Mouse (Mus musculus) kidney, embryonic 14.5 days (tissue): ENCODE data around the gene Lat2. TPM values are rescaled to one million over a fixed set of nuclear protein-coding genes. Genes with fewer than 3 reads are reported as not detected.
A peak's percentile ranks its signal among the peaks of the same experiment; 100 is the strongest.

Source experiments
- ATAC-seq: fragments of 200-750 bp; cut with Nextera tagmentation; 2 replicates; pipeline ENCODE4 v1.8.0; 2017; ENCODE audit warnings: moderate number of reproducible peaks, mild to moderate bottlenecking, moderate TSS enrichment, moderate library complexity; ENCODE audit not compliant: low FRiP score, low TSS enrichment
- H3K27ac ChIP-seq: fragments of 300-500 bp; sonication (generic); 2 replicates; pipeline ENCODE4 v1.5.1; 2014; ENCODE audit warnings: low read depth, mild to moderate bottlenecking, low read length, moderate library complexity, mixed read lengths
- H3K27me3 ChIP-seq: fragments of 300-500 bp; sonication (generic); 2 replicates; pipeline ENCODE4 v1.6.1; 2014; ENCODE audit warnings: mild to moderate bottlenecking, low read length; ENCODE audit not compliant: control insufficient read depth, insufficient read depth
- H3K36me3 ChIP-seq: fragments of 300-500 bp; sonication (generic); 2 replicates; pipeline ENCODE4 v1.6.1; 2014; ENCODE audit warnings: low read length, mixed read lengths; ENCODE audit not compliant: control insufficient read depth, insufficient read depth
- H3K4me1 ChIP-seq: fragments of 300-500 bp; sonication (generic); 2 replicates; pipeline ENCODE4 v1.6.1; 2014; ENCODE audit warnings: low read length, mixed read lengths; ENCODE audit not compliant: control insufficient read depth, insufficient read depth
- H3K4me2 ChIP-seq: fragments of 300-500 bp; sonication (generic); replicated peaks from 2 replicates; pipeline ENCODE4 v1.6.1; 2014; ENCODE audit warnings: low read depth, mild to moderate bottlenecking, low read length
- H3K4me3 ChIP-seq: fragments of 300-500 bp; sonication (generic); 2 replicates; pipeline ENCODE4 v1.5.1; 2014; ENCODE audit warnings: mild to moderate bottlenecking, low read length
- H3K9ac ChIP-seq: fragments of 300-500 bp; sonication (generic); 2 replicates; pipeline ENCODE4 v1.6.1; 2014; ENCODE audit warnings: low read depth, mild to moderate bottlenecking, low read length, moderate library complexity
- H3K9me3 ChIP-seq: fragments of 300-500 bp; sonication (generic); 2 replicates; pipeline ENCODE4 v1.6.1; 2016; ENCODE audit warnings: low read length; ENCODE audit not compliant: control insufficient read depth
- WGBS: fragments of 180-500 bp; shearing (Covaris S2); extraction: QIAGEN DNeasy Blood & Tissue Kit; methylation state at CpG from one replicate; pipeline ENCODE4 v1.1.7; 2014; 5-methylcytosine and 5-hydroxymethylcytosine counted together
- polyA plus RNA-seq: library from polyadenylated mRNA; unstranded; fragments of >200 nt; fragmentation: Nextera tagmentation; extraction: Ambion mirVana; gene quantifications from 2 replicates; pipeline ENCODE4 v1.2.1, GENCODE M21; 2014

The Lat2 gene
- polyA plus RNA-seq, 1 experiment from 2014 or later: 2.2 TPM

DNA sequence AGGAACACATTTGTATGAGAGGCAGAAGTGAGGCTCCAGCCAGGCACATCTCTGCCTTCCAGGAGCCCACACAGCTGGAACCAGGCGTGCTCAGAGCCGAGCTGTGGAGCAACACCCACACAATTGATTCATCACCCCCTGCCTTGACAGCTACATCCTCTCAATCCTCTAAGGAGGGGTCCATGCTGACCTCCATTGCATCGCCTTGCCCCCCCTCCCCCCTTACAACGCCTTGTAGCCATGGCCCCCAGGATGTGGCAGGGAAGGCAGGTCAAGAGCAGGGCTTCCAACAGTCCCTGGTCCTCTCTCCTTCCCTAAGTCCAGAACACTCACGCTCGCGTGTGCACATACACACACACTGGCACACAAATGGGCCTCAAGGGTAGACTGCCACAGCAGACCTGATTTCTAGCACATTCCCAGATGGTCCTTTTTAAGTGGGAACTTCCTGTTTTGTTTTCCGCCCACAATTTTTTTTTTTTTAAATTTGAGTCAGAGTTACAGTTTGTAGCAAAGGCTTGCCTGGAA is 45.8 kb downstream of the Lat2 start:
- Histone ChIP-seq H3K4me3 (no peak overlapping the region), H3K27me3 (no peaks in the 10 kb centered on the region), H3K9ac (no peak overlapping the region; the same call in 1 of the 2 replicates), H3K4me1 (peaks cover 20% of the 10 kb centered on the region), H3K9me3 (no peaks in the 10 kb centered on the region), H3K36me3 (no peaks in the 10 kb centered on the region), H3K27ac (peak overlapping the region; percentile 85), H3K4me2 (peak overlapping the region; percentile 2; the same call in 1 of the 2 replicates)
- 34% methylated on average over 8 of the region's 8 CpGs for WGBS
- ATAC-seq: peak; percentile 68

GRCm38 (mm10) chr5:134568030-134568429 is 46.8 kb downstream of the Lat2 start:
- Histone ChIP-seq H3K27me3 (no peaks in the 10 kb centered on the region), H3K4me3 (no peak overlapping the region), H3K36me3 (no peaks in the 10 kb centered on the region), H3K4me2 (no peak overlapping the region), H3K9ac (no peak overlapping the region), H3K4me1 (peaks cover 20% of the 10 kb centered on the region), H3K9me3 (no peaks in the 10 kb centered on the region), H3K27ac (peak overlapping the region; percentile 85)
- WGBS: 69% methylated on average over 3 of the region's 3 CpGs
- no peak for ATAC-seq

DNA sequence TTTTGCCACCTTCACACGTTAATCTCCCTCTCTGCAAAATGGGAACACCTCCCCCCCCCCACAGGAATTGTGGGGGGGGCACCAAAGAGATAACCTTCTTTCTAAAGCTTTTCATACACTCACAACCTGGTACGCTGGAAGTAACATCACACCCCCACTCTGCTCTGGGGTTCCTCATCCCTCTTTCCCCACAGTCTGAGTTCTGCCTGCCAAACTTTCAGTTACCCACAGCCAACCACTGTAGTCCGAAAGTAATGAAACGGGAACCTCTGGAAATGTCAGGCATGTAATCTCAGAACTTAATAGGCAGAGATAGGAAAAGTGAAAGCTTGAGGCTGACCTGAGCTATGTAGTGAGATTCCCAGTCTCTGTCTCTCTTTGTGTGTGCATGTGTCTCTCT is 47.4 kb downstream of the Lat2 start:
- peak overlapping the region; percentile 85; the same call in 1 of the 2 replicates for H3K27ac ChIP-seq
- H3K9ac ChIP-seq: no peak overlapping the region
- peaks cover 18% of the 10 kb centered on the region for H3K4me1 ChIP-seq
- H3K4me2 ChIP-seq: no peak overlapping the region
- no peak overlapping the region for H3K4me3 ChIP-seq
- H3K36me3 ChIP-seq: no peaks in the 10 kb centered on the region
- no peak for ATAC-seq
- H3K9me3 ChIP-seq: no peaks in the 10 kb centered on the region
- H3K27me3 ChIP-seq: no peaks in the 10 kb centered on the region
- WGBS: 82% methylated on average over 4 of the region's 4 CpGs

DNA sequence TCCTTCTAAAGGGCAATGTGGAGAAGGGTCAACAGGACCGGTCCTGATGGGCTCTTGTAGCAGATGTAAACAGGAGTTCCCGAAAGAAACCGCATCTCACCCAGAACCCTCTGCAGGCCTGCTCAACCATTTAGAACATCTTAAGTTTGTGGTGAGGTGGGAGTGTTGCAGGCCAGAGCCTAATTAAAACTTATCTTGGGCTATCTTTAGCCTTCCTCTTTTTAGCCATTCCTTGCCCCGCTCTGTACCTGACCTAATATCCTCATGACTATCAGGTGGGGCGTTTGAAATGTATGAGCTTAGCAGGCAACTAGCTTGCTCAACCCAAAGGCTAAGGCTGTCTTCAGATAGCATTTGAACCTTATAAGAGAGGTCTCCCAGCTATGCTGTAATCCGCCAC is 49.1 kb downstream of the Lat2 start:
- 92% methylated on average over 6 of the region's 6 CpGs for WGBS
- Histone ChIP-seq H3K36me3 (no peaks in the 10 kb centered on the region), H3K9ac (no peak overlapping the region), H3K9me3 (no peaks in the 10 kb centered on the region), H3K27ac (no peak overlapping the region), H3K27me3 (no peaks in the 10 kb centered on the region), H3K4me3 (no peak overlapping the region), H3K4me1 (peaks cover 14% of the 10 kb centered on the region), H3K4me2 (no peak overlapping the region)
- ATAC-seq: no peak

DNA sequence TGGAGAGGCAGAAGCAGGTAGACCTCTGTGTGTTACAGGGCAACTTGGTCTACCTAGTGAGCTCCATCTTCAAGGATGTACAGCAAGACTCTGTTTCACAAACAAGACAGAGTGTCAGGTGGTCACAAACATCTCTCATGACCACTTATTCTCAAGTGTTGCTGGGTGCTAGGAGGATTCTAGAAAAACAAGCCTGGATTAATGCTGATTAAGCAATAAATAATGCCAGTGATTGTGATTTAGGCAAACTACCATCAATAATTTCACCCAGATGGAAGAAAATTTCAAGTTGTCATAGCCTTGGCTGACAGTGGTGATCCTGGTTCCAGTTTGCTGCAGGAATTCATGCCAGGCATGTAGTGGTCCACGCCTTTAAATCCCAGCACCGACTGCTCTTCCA is 50.6 kb downstream of the Lat2 start:
- Histone ChIP-seq H3K4me2 (no peak overlapping the region), H3K9ac (no peak overlapping the region), H3K4me1 (peaks cover 14% of the 10 kb centered on the region), H3K9me3 (no peaks in the 10 kb centered on the region), H3K4me3 (no peak overlapping the region), H3K27me3 (no peaks in the 10 kb centered on the region), H3K36me3 (no peaks in the 10 kb centered on the region), H3K27ac (no peak overlapping the region)
- WGBS: 96% methylated on average over 2 of the region's 2 CpGs
- no peak for ATAC-seq

DNA sequence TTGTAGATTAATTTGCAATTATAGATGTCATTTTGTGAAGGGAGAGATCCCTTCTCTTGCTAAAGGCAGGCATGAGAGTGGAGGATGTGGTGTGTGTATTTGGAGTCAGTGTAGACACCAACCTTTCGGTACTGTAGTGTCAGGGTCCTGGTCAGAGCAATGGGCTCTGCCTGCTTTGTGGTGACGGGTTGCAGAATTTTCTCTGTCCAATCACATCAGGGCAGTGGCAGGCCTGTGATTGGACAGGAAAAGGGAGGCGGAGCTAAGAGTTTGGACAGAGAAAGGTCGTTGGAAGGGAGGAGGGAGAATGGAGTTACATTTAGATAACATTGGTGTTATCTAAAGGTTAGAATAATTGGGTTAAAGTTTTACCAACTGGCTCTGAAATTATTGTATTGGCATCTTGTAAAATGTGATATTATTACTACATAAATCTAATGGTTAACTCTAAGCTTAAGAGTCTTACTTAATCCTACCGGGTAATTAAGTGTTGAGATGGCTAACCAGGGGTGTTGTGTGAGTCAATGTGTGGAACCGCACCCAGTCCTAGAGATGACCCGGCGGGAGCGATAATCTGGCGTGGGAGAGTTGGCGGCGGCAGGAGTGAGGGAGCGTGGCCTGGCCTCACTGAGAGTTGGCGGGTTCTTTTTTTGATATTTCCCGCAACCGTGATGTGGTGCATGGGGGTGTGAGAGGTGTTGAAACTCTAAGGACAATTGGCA is 54.2 kb downstream of the Lat2 start:
- H3K27me3 ChIP-seq: no peaks in the 10 kb centered on the region
- no peaks in the 10 kb centered on the region for H3K36me3 ChIP-seq
- ATAC-seq: no peak
- no peak overlapping the region for H3K9ac ChIP-seq
- 83% methylated on average over 16 of the region's 16 CpGs for WGBS
- no peaks in the 10 kb centered on the region for H3K9me3 ChIP-seq
- H3K4me2 ChIP-seq: no peak overlapping the region
- no peak overlapping the region for H3K4me3 ChIP-seq
- no peak overlapping the region for H3K27ac ChIP-seq
- 0 out of 2 replicates have a peak, but pooled peaks cover 3% of the 10 kb centered on the region for H3K4me1 ChIP-seq

DNA sequence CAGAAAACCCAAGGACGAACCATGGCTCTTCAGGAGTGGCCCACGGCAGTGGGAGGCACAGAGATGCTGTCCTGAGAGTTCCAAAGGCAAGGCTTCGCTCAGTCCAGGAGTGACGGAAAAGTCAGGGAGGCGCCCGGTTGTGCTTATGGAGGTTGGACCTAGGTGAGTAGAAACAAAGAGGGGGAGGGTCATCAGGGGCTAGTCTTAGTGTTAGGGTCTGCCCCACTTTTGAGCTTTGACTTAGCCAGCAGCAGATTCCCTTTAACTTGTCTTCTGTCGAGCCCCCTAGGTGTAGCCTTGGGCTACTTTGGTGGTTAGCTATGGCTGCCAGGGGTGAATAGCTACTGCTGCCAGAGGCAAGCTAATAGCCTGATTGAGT is 54.8 kb downstream of the Lat2 start, which contains the start of gene Syna:
Syna (minus strand) TSS at position 101 of the 379 bp plus-strand sequence.
- H3K4me1 ChIP-seq: 0 out of 2 replicates have a peak, but pooled peaks cover 7% of the 10 kb centered on the region
- no peaks in the 10 kb centered on the region for H3K9me3 ChIP-seq
- H3K36me3 ChIP-seq: no peaks in the 10 kb centered on the region
- no peak within 1 kb of the TSS for H3K27ac ChIP-seq
- no peak within 1 kb of the TSS for H3K9ac ChIP-seq
- H3K4me3 ChIP-seq: no peak within 1 kb of the TSS
- WGBS: 81% methylated on average over 7 of the region's 7 CpGs
- ATAC-seq: no peak
- no peak within 1 kb of the TSS for H3K4me2 ChIP-seq
- no peaks in the 10 kb centered on the region for H3K27me3 ChIP-seq

- H3K9ac ChIP-seq: no peak overlapping the region
- H3K27me3 ChIP-seq: no peaks in the 10 kb centered on the region
- H3K36me3 ChIP-seq: no peaks in the 10 kb centered on the region
- no peak overlapping the region for H3K27ac ChIP-seq
- no peak overlapping the region for H3K4me3 ChIP-seq
- H3K9me3 ChIP-seq: no peaks in the 10 kb centered on the region
- H3K4me1 ChIP-seq: peaks cover 10% of the 10 kb centered on the region
- peak; percentile 45 for ATAC-seq
- 12% methylated on average over 20 of the region's 20 CpGs for WGBS
- H3K4me2 ChIP-seq: peak overlapping the region; percentile 15; the same call in 1 of the 2 replicates
Measured at GRCm38 (mm10) chr5:134555463-134556164, 59.2 kb downstream of the Lat2 start.
